Comparison of ENCODE assay signal across 9 mouse cellular contexts in genomic region chr19:55825001-55825827, GRCm38 (mm10).
DNase-seq lines count a peak whose midpoint lies in the region; ATAC-seq and TF ChIP-seq lines count a peak whose summit lies in the region.
"Had no signal": no experiment of that assay in that cellular context is flagged by ENCODE, and none has a peak within 500 bp of the region (broad histone marks: within the 10 kb centered on the region; RNA-seq: fewer than 3 reads in every experiment).

No protein-coding gene starts in this region.

- H3K4me1 ChIP-seq in forebrain, embryonic 14.5 days (ENCODE audit: control insufficient read depth, insufficient read depth, low read length) = peaks cover 10% of the 10 kb centered on the region
- peaks cover 3% of the 10 kb centered on the region; the same call in 1 of the 2 replicates for H3K4me1 ChIP-seq in forebrain, embryonic 11.5 days (replicated peaks; ENCODE audit: control insufficient read depth, insufficient read depth, low read length)
- peaks cover 11% of the 10 kb centered on the region for H3K4me1 ChIP-seq in hindbrain, embryonic 15.5 days (replicated peaks)
- H3K4me1 ChIP-seq in liver, postnatal 0 days (ENCODE audit: insufficient read depth) = peaks cover 13% of the 10 kb centered on the region
- H3K4me1 ChIP-seq: megakaryocyte, embryonic 14.5 days had no signal

- DNase-seq in forebrain, embryonic 14.5 days (ENCODE audit: low spot score) = peak; percentile 63
- DNase-seq in forebrain, embryonic 11.5 days (ENCODE audit: low spot score) = no peak
- DNase-seq in ovary, adult 18-20 months (ENCODE audit: low spot score) = peak; percentile 62
- no peak for DNase-seq in ovary, postnatal 36 days (ENCODE audit: low spot score)
- peak; percentile 49 for DNase-seq in liver, postnatal 0 days
- DNase-seq in embryo, embryonic 11 days = no peak
- no peak for DNase-seq in cerebellum, adult 8-10 months

- TF ChIP-seq EP300 in liver, postnatal 0 days (IDR thresholded peaks at IDR 0.05; ENCODE audit: low read depth) = no peak

- H3K4me2 ChIP-seq in forebrain, embryonic 14.5 days (ENCODE audit: low read length) = no peak overlapping the region
- no peak overlapping the region for H3K4me2 ChIP-seq in forebrain, embryonic 11.5 days (ENCODE audit: low read depth, low read length, severe bottlenecking)
- no peak overlapping the region for H3K4me2 ChIP-seq in hindbrain, embryonic 15.5 days
- no peak overlapping the region; the same call in 1 of the 2 replicates for H3K4me2 ChIP-seq in liver, postnatal 0 days (ENCODE audit: low read depth, low read length)

- ATAC-seq in forebrain, embryonic 14.5 days = no peak
- ATAC-seq in forebrain, embryonic 11.5 days (replicated peaks; ENCODE audit: low FRiP score) = no peak
- ATAC-seq in hindbrain, embryonic 15.5 days (ENCODE audit: low FRiP score, low read depth) = 0 out of 2 replicates have a peak, but pooled peaks have one; percentile 56
- 0 out of 2 replicates have a peak, but pooled peaks have one; percentile 27 for ATAC-seq in liver, postnatal 0 days

- no peak for TF ChIP-seq CTCF in liver, postnatal 0 days (IDR thresholded peaks at IDR 0.05; ENCODE audit: low read depth)

- WGBS in forebrain, embryonic 14.5 days = 34% methylated on average over 8 of the region's 8 CpGs
- WGBS in forebrain, embryonic 11.5 days = 58% methylated on average over 8 of the region's 8 CpGs
- WGBS in hindbrain, embryonic 15.5 days = 65% methylated on average over 8 of the region's 8 CpGs
- WGBS in liver, postnatal 0 days (ENCODE audit: insufficient replicate concordance) = 62% methylated on average over 8 of the region's 8 CpGs

- no peaks in the 10 kb centered on the region for H3K36me3 ChIP-seq in forebrain, embryonic 14.5 days (ENCODE audit: control insufficient read depth, insufficient read depth, low read length)
- H3K36me3 ChIP-seq in forebrain, embryonic 11.5 days (ENCODE audit: control insufficient read depth, insufficient read depth, low read length) = no peaks in the 10 kb centered on the region
- no peaks in the 10 kb centered on the region for H3K36me3 ChIP-seq in hindbrain, embryonic 15.5 days
- peaks cover 10% of the 10 kb centered on the region; the same call in 1 of the 2 replicates for H3K36me3 ChIP-seq in liver, postnatal 0 days (replicated peaks; ENCODE audit: insufficient read depth, low read length)

- H3K4me3 ChIP-seq in forebrain, embryonic 14.5 days (ENCODE audit: low read depth, low read length) = no peak overlapping the region
- H3K4me3 ChIP-seq in forebrain, embryonic 11.5 days (ENCODE audit: low read depth, low read length) = no peak overlapping the region
- no peak overlapping the region for H3K4me3 ChIP-seq in hindbrain, embryonic 15.5 days
- no peak overlapping the region for H3K4me3 ChIP-seq in liver, postnatal 0 days (ENCODE audit: low read depth, low read length)
- H3K4me3 ChIP-seq: megakaryocyte, embryonic 14.5 days had no signal

- no peaks in the 10 kb centered on the region for H3K27me3 ChIP-seq in forebrain, embryonic 14.5 days (replicated peaks; ENCODE audit: control insufficient read depth, insufficient read depth, low read length)
- H3K27me3 ChIP-seq in forebrain, embryonic 11.5 days (ENCODE audit: control insufficient read depth, insufficient read depth, low read length) = no peaks in the 10 kb centered on the region
- H3K27me3 ChIP-seq in hindbrain, embryonic 15.5 days = no peaks in the 10 kb centered on the region
- H3K27me3 ChIP-seq in liver, postnatal 0 days (ENCODE audit: insufficient read depth, low read length) = no peaks in the 10 kb centered on the region

- H3K9ac ChIP-seq in forebrain, embryonic 14.5 days (ENCODE audit: low read length) = no peak overlapping the region
- H3K9ac ChIP-seq in forebrain, embryonic 11.5 days (ENCODE audit: low read length) = no peak overlapping the region
- no peak overlapping the region for H3K9ac ChIP-seq in hindbrain, embryonic 15.5 days
- no peak overlapping the region; the same call in 1 of the 2 replicates for H3K9ac ChIP-seq in liver, postnatal 0 days (replicated peaks)

- H3K27ac ChIP-seq in forebrain, embryonic 14.5 days (ENCODE audit: low read depth, low read length) = no peak overlapping the region
- no peak overlapping the region for H3K27ac ChIP-seq in forebrain, embryonic 11.5 days (ENCODE audit: low read depth, low read length)
- no peak overlapping the region for H3K27ac ChIP-seq in hindbrain, embryonic 15.5 days (replicated peaks)
- H3K27ac ChIP-seq in liver, postnatal 0 days (ENCODE audit: low read depth) = no peak overlapping the region

- no peaks in the 10 kb centered on the region for H3K9me3 ChIP-seq in forebrain, embryonic 14.5 days (replicated peaks; ENCODE audit: control insufficient read depth, low read length)
- no peaks in the 10 kb centered on the region for H3K9me3 ChIP-seq in forebrain, embryonic 11.5 days (ENCODE audit: control insufficient read depth, low read length)
- H3K9me3 ChIP-seq in hindbrain, embryonic 15.5 days = no peaks in the 10 kb centered on the region
- no peaks in the 10 kb centered on the region for H3K9me3 ChIP-seq in liver, postnatal 0 days (ENCODE audit: low read length)
- H3K9me3 ChIP-seq: megakaryocyte, embryonic 14.5 days had no signal

Comparison
In these comparisons a context has a peak if more than half of its experiments do, and no peak if none do; other contexts are left out.
1. DNase-seq: peak in forebrain, embryonic 14.5 days (single experiment), ovary, adult 18-20 months (single experiment) and liver, postnatal 0 days (single experiment); none in forebrain, embryonic 11.5 days (single experiment), ovary, postnatal 36 days (single experiment), embryo, embryonic 11 days (single experiment) and cerebellum, adult 8-10 months (single experiment).
2. ATAC-seq: peak in hindbrain, embryonic 15.5 days (single experiment) and liver, postnatal 0 days (single experiment); none in forebrain, embryonic 14.5 days (single experiment) and forebrain, embryonic 11.5 days (single experiment).